Mouse (Mus musculus): ENCODE results near the gene Ube2j2. TPM values are rescaled to one million over a fixed set of nuclear protein-coding genes. Genes with fewer than 3 reads are reported as not detected.

The Ube2j2 gene
- total RNA-seq, 2 experiments from 2014 or later: 49.4 to 56.0 TPM

Small RNA genes within 50 kb of the gene (microRNA-seq; reads per million reads assigned to microRNA genes)
- 0 reads per million in 2 experiments for gene Gm22991 (ENCODE audit: borderline number of aligned reads in 2 of 2)

Other genes with a start within 250 kb of the Ube2j2 start
- 1 to 10 TPM; 1.2 to 1.6 TPM for gene Fndc10, start 249.5 kb upstream of the Ube2j2 start, total RNA-seq (2021)
- 10 to 100 TPM; 43.5 to 45.6 TPM for gene Ssu72, start 239.0 kb upstream of the Ube2j2 start, total RNA-seq (2021)
- gene Tmem240, start 209.0 kb upstream of the Ube2j2 start, total RNA-seq (2021): under 1 TPM; 0.19 to 0.42 TPM
- 10 to 100 TPM; 45.1 to 45.9 TPM for gene Atad3a, start 182.7 kb upstream of the Ube2j2 start, total RNA-seq (2021)
- gene Vwa1, start 169.1 kb upstream of the Ube2j2 start, total RNA-seq (2021): 1 to 10 TPM; 6.6 to 7.9 TPM
- 1 to 10 TPM in 1 of 2 experiments, under 1 TPM in 1; 0.64 to 1.3 TPM for gene Tmem88b, start 158.0 kb upstream of the Ube2j2 start, total RNA-seq (2021)
- gene Ankrd65, start 153.4 kb upstream of the Ube2j2 start, total RNA-seq (2021): not detected
- 10 to 100 TPM; 77.8 to 81.1 TPM for gene Mrpl20, start 141.0 kb upstream of the Ube2j2 start, total RNA-seq (2021)
- gene Ccnl2, start 131.3 kb upstream of the Ube2j2 start, total RNA-seq (2021): 10 to 100 TPM; 31.0 to 34.0 TPM
- 100 to 1,000 TPM; 114 to 116 TPM for gene Aurkaip1, start 112.6 kb upstream of the Ube2j2 start, total RNA-seq (2021)
- 10 to 100 TPM; 27.4 to 33.7 TPM for gene Mxra8, start 104.2 kb upstream of the Ube2j2 start, total RNA-seq (2021)
- 10 to 100 TPM; 46.2 to 54.2 TPM for gene Dvl1, start 96.4 kb upstream of the Ube2j2 start, total RNA-seq (2021)
- under 1 TPM; 0.27 to 0.28 TPM for gene Tas1r3, start 80.5 kb upstream of the Ube2j2 start, total RNA-seq (2021)
- 10 to 100 TPM in 1 of 2 experiments, 1 to 10 TPM in 1; 9.5 to 11.7 TPM for gene Cptp, start 74.4 kb upstream of the Ube2j2 start, total RNA-seq (2021)
- 10 to 100 TPM; 15.7 to 18.8 TPM for gene Ints11, start 74.3 kb upstream of the Ube2j2 start, total RNA-seq (2021)
- 10 to 100 TPM; 12.7 to 13.1 TPM for gene Pusl1, start 52.0 kb upstream of the Ube2j2 start, total RNA-seq (2021)
- 10 to 100 TPM; 12.0 to 12.2 TPM for gene Acap3, start 52.0 kb upstream of the Ube2j2 start, total RNA-seq (2021)
- 10 to 100 TPM; 15.6 to 16.0 TPM for gene C1qtnf12, start 18.5 kb downstream of the Ube2j2 start, total RNA-seq (2021)
- gene B3galt6, start 48.8 kb downstream of the Ube2j2 start, total RNA-seq (2021): 1 to 10 TPM; 2.2 to 2.4 TPM
- 10 to 100 TPM; 77.9 to 89.1 TPM for gene Sdf4, start 49.0 kb downstream of the Ube2j2 start, total RNA-seq (2021)
- under 1 TPM; 0.27 to 0.39 TPM for gene Tnfrsf4, start 70.0 kb downstream of the Ube2j2 start, total RNA-seq (2021)
- not detected for gene Tnfrsf18, start 82.3 kb downstream of the Ube2j2 start, total RNA-seq (2021)
- gene Ttll10, start 115.6 kb downstream of the Ube2j2 start, total RNA-seq (2021): not detected
- 1 to 10 TPM; 3.0 TPM for gene 9430015G10Rik, start 166.2 kb downstream of the Ube2j2 start, total RNA-seq (2021)
- under 1 TPM in 1 of 2 experiments, not detected in 1; 0.11 TPM for gene Rnf223, start 186.7 kb downstream of the Ube2j2 start, total RNA-seq (2021)

Data from heart, postnatal 36 days (tissue).